Mouse (Mus musculus): Measurements from ENCODE around the gene Amz1.

- TF ChIP-seq TAL1 (IDR thresholded peaks at IDR 0.05; ENCODE audit: low read length) (no peak), GATA1 (IDR thresholded peaks at IDR 0.05; ENCODE audit: low read length) (no peak)
These were observed 27.0 kb downstream of the Amz1 start for GRCm38 (mm10) chr5:140750925-140751324.
